Mouse (Mus musculus) limb, embryonic 11.5 days (tissue): ENCODE measurements at regions not wholly inside any gene's neighbourhood (a gene's known extent, or its start where the extent isn't known, plus 50 kb on each side); places are given as distances from the start of the nearest gene placed in this dataset.

Source experiments
- ATAC-seq: fragments of 200-750 bp; cut with Nextera tagmentation; 2 replicates; pipeline ENCODE4 v1.8.0; 2017; ENCODE audit warnings: low read depth; ENCODE audit not compliant: insufficient number of reproducible peaks, low FRiP score, low TSS enrichment
- DNase-seq: peaks from one replicate; pipeline ENCODE4 v3.0.0-alpha.2; 2015; ENCODE audit warnings: low spot score
- H3K27ac ChIP-seq: fragments of 300-500 bp; sonication (generic); replicated peaks from 2 replicates; pipeline ENCODE4 v1.5.1; 2014; ENCODE audit warnings: low read depth, mild to moderate bottlenecking, low read length
- H3K27me3 ChIP-seq: fragments of 300-500 bp; sonication (generic); 2 replicates; pipeline ENCODE4 v1.6.1; 2014; ENCODE audit warnings: mild to moderate bottlenecking, low read length, mixed read lengths; ENCODE audit not compliant: control insufficient read depth, insufficient read depth
- H3K36me3 ChIP-seq: fragments of 300-500 bp; sonication (generic); 2 replicates; pipeline ENCODE4 v1.6.1; 2014; ENCODE audit warnings: mild to moderate bottlenecking, low read length, moderate library complexity, mixed read lengths; ENCODE audit not compliant: control insufficient read depth, insufficient read depth
- H3K4me1 ChIP-seq: fragments of 300-500 bp; sonication (generic); 2 replicates; pipeline ENCODE4 v1.6.1; 2014; ENCODE audit warnings: low read length, mixed read lengths; ENCODE audit not compliant: control insufficient read depth, insufficient read depth
- H3K4me2 ChIP-seq: fragments of 300-500 bp; sonication (generic); 2 replicates; pipeline ENCODE4 v1.6.1; 2014; ENCODE audit warnings: low read depth, mild to moderate bottlenecking, moderate library complexity; ENCODE audit not compliant: severe bottlenecking
- H3K4me3 ChIP-seq: fragments of 300-500 bp; sonication (generic); 2 replicates; pipeline ENCODE4 v1.5.1; 2014; ENCODE audit warnings: low read depth, low read length
- H3K9ac ChIP-seq: fragments of 300-500 bp; sonication (generic); 2 replicates; pipeline ENCODE4 v1.6.1; 2014; ENCODE audit warnings: mild to moderate bottlenecking, low read length
- H3K9me3 ChIP-seq: fragments of 300-500 bp; sonication (generic); 2 replicates; pipeline ENCODE4 v1.6.1; 2016; ENCODE audit warnings: low read length; ENCODE audit not compliant: control insufficient read depth
- WGBS: fragments of 180-500 bp; shearing (Covaris S2); extraction: QIAGEN DNeasy Blood & Tissue Kit; methylation state at CpG from one replicate; pipeline ENCODE4 v1.1.7; 2014; 5-methylcytosine and 5-hydroxymethylcytosine counted together

- no peaks in the 10 kb centered on the region for H3K9me3 ChIP-seq
- H3K9ac ChIP-seq: no peak overlapping the region
- 0 out of 2 replicates have a peak, but pooled peaks cover 8% of the 10 kb centered on the region for H3K4me1 ChIP-seq
- ATAC-seq (no peak), DNase-seq (no peak)
- H3K4me3 ChIP-seq: no peak overlapping the region
- 87% methylated on average over 5 of the region's 5 CpGs for WGBS
- no peaks in the 10 kb centered on the region for H3K36me3 ChIP-seq
- peaks cover 34% of the 10 kb centered on the region for H3K27me3 ChIP-seq
- no peak overlapping the region for H3K4me2 ChIP-seq
- no peak overlapping the region for H3K27ac ChIP-seq
Observed at GRCm38 (mm10) chr15:85675736-85676135, 59.0 kb upstream of the Ppara start.

- H3K36me3 ChIP-seq: no peaks in the 10 kb centered on the region
- no peaks in the 10 kb centered on the region for H3K9me3 ChIP-seq
- no peak overlapping the region for H3K4me2 ChIP-seq
- peaks cover 30% of the 10 kb centered on the region for H3K27me3 ChIP-seq
- H3K4me1 ChIP-seq: 0 out of 2 replicates have a peak, but pooled peaks cover 5% of the 10 kb centered on the region
- no peak overlapping the region for H3K9ac ChIP-seq
- WGBS: 83% methylated on average over 3 of the region's 3 CpGs
- no peak for ATAC-seq
- no peak overlapping the region for H3K4me3 ChIP-seq
- no peak overlapping the region for H3K27ac ChIP-seq
- DNase-seq: no peak
Observed at GRCm38 (mm10) chr15:85676156-85676555, 58.6 kb upstream of the Ppara start.

DNA sequence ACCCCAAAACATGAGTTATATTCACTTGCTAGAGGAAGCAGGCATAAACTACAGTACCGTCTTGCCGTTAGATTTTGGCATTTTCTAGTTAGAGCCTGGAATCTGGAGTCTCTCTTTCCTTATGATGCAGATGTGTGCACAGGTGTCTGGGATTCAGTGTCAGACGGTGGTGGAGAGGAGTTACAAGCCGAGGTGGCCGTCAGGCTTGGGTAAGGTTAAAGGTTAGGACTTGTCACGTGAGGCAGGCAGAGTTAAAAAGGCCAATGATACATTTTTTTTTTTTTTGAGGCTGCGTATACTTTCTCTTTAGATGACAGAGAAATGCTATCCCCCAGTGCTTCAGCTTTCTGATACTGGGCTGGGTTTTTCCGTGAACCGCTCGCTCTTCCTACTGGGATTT lies 57.9 kb upstream of the Ppara start:
- H3K4me1 ChIP-seq: no peaks in the 10 kb centered on the region
- no peak overlapping the region for H3K9ac ChIP-seq
- H3K4me3 ChIP-seq: no peak overlapping the region
- 73% methylated on average over 10 of the region's 10 CpGs for WGBS
- peaks cover 23% of the 10 kb centered on the region for H3K27me3 ChIP-seq
- DNase-seq: no peak
- no peak overlapping the region for H3K4me2 ChIP-seq
- H3K9me3 ChIP-seq: no peaks in the 10 kb centered on the region
- no peaks in the 10 kb centered on the region for H3K36me3 ChIP-seq
- no peak for ATAC-seq
- H3K27ac ChIP-seq: no peak overlapping the region

DNA sequence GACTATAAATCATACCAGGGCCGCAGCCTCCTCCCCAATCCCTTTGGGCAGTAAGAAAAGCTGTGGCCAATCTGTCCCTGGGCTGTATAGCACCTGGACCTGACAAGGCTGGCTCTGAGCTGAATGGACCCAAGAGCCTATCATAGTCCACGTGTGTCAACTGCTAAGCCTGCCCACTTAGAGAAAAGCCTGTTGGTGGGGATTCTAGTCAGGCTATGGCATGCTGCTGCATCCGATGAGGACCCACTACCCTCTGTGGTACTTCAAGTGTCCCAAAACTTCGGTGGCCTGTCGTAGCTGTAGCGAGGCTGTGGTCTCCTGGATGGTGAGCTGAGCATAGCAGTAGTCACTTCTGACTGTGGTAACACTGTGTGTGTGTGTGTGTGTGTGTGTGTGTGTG lies 57.4 kb upstream of the Ppara start:
- no peak for DNase-seq
- Histone ChIP-seq H3K9me3 (no peaks in the 10 kb centered on the region), H3K27me3 (peaks cover 18% of the 10 kb centered on the region; the same call in 1 of the 2 replicates), H3K27ac (no peak overlapping the region), H3K36me3 (no peaks in the 10 kb centered on the region), H3K9ac (no peak overlapping the region), H3K4me1 (no peaks in the 10 kb centered on the region), H3K4me2 (no peak overlapping the region), H3K4me3 (no peak overlapping the region)
- no peak for ATAC-seq
- WGBS: 83% methylated on average over 6 of the region's 6 CpGs

DNA sequence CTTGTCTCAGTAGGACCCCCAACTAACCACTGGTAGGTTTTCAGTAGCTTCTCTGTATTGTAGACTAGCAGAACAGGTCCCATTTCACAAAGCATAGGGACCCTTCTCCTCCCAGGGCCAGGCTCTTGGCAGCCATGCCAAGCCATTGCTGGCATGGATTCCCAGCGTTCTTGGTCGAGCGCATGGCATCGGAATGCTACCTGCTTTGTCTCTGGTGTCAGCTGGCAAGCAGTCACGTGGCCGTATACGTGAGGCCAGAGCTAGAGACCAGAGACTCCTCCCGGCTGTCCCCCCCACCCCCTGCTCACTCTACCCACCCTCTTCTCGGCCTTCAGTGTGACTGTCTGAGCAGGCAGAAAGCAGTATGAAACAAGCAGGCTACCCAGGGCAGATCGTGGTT lies 56.9 kb upstream of the Ppara start:
- WGBS: 90% methylated on average over 10 of the region's 10 CpGs
- no peak for ATAC-seq
- Histone ChIP-seq H3K4me1 (no peaks in the 10 kb centered on the region), H3K9me3 (no peaks in the 10 kb centered on the region), H3K36me3 (no peaks in the 10 kb centered on the region), H3K27ac (no peak overlapping the region), H3K4me2 (no peak overlapping the region), H3K4me3 (no peak overlapping the region), H3K9ac (no peak overlapping the region), H3K27me3 (peaks cover 15% of the 10 kb centered on the region; the same call in 1 of the 2 replicates)
- DNase-seq: no peak

- Histone ChIP-seq H3K36me3 (no peaks in the 10 kb centered on the region), H3K4me3 (no peak overlapping the region), H3K9ac (no peak overlapping the region), H3K27me3 (peaks cover 12% of the 10 kb centered on the region; the same call in 1 of the 2 replicates), H3K4me2 (no peak overlapping the region), H3K4me1 (no peaks in the 10 kb centered on the region), H3K27ac (no peak overlapping the region), H3K9me3 (no peaks in the 10 kb centered on the region)
- 92% methylated on average over 15 of the region's 15 CpGs for WGBS
- ATAC-seq: no peak
- DNase-seq: no peak
Observed at GRCm38 (mm10) chr15:85678351-85678895, 56.4 kb upstream of the Ppara start.

- Histone ChIP-seq H3K27me3 (peaks cover 6% of the 10 kb centered on the region; the same call in 1 of the 2 replicates), H3K4me1 (no peaks in the 10 kb centered on the region), H3K9me3 (no peaks in the 10 kb centered on the region), H3K9ac (no peak overlapping the region), H3K36me3 (no peaks in the 10 kb centered on the region), H3K4me3 (no peak overlapping the region), H3K4me2 (no peak overlapping the region), H3K27ac (no peak overlapping the region)
- WGBS: 81% methylated on average over 23 of the region's 24 CpGs
- DNase-seq (no peak), ATAC-seq (no peak)
Observed at GRCm38 (mm10) chr15:85678981-85679708, 55.6 kb upstream of the Ppara start.

DNA sequence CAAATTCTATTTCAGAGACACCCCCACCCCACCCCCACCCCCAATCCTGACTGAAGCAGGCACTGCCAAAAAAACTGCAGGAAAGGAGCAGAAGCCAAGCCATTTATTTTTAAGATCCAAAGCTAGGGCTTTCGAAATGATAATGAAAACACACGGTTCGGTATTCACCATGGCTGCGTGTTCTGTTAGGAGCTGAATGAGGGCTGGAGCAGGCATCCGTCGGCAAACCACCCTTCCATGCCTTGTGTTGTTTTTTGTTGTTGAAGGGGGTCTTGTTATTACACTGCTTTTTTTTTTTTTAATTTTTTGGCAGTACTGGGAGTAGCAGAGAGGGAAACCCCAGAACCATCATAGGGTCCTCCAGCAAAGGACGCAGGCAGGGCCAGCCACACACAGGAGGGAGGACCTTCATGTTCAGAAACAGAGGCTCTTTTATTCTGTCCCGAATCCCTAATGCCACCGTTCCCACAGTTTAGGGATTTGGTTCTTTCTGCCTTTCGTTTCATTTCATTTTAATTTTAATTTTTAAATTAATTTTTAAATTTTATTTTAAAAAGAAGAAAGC lies 54.8 kb upstream of the Ppara start:
- Histone ChIP-seq H3K9me3 (no peaks in the 10 kb centered on the region), H3K4me3 (no peak overlapping the region), H3K36me3 (no peaks in the 10 kb centered on the region), H3K27me3 (no peaks in the 10 kb centered on the region; the same call in 1 of the 2 replicates), H3K4me2 (no peak overlapping the region), H3K27ac (no peak overlapping the region), H3K9ac (no peak overlapping the region), H3K4me1 (no peaks in the 10 kb centered on the region)
- no peak for ATAC-seq
- 87% methylated on average over 10 of the region's 10 CpGs for WGBS
- DNase-seq: no peak
